Mouse (Mus musculus): ENCODE results near the gene 2310022A10Rik.

- peak; percentile 39 for TF ChIP-seq CTCF (IDR thresholded peaks at IDR 0.05)
- no peak for TF ChIP-seq EP300 (IDR thresholded peaks at IDR 0.05)
Measured at GRCm38 (mm10) chr7:27590566-27591213, 37.7 kb downstream of the 2310022A10Rik start.
